Mouse (Mus musculus) forebrain, embryonic 11.5 days (tissue): ENCODE results near the gene Pan3. TPM values are rescaled to one million over a fixed set of nuclear protein-coding genes. Genes with fewer than 3 reads are reported as not detected.

ENCODE experiments used
- ATAC-seq: fragments of 200-750 bp; cut with Nextera tagmentation; replicated peaks from 2 replicates; pipeline ENCODE4 v1.8.0; 2017; ENCODE audit warnings: moderate TSS enrichment; ENCODE audit not compliant: low FRiP score
- DNase-seq: peaks from one replicate; pipeline ENCODE4 v3.0.0-alpha.2; 2017; ENCODE audit warnings: low spot score
- H3K27ac ChIP-seq: fragments of 300-500 bp; sonication (generic); 2 replicates; pipeline ENCODE4 v1.5.1; 2014; ENCODE audit warnings: low read depth, low read length
- H3K27me3 ChIP-seq: fragments of 300-500 bp; sonication (generic); 2 replicates; pipeline ENCODE4 v1.6.1; 2014; ENCODE audit warnings: mild to moderate bottlenecking, low read length, mixed read lengths; ENCODE audit not compliant: control insufficient read depth, insufficient read depth
- H3K36me3 ChIP-seq: fragments of 300-500 bp; sonication (generic); 2 replicates; pipeline ENCODE4 v1.6.1; 2014; ENCODE audit warnings: mild to moderate bottlenecking, low read length, moderate library complexity, mixed read lengths; ENCODE audit not compliant: control insufficient read depth, insufficient read depth
- H3K4me1 ChIP-seq: fragments of 300-500 bp; sonication (generic); replicated peaks from 2 replicates; pipeline ENCODE4 v1.6.1; 2014; ENCODE audit warnings: low read length, mixed read lengths; ENCODE audit not compliant: control insufficient read depth, insufficient read depth
- H3K4me2 ChIP-seq: fragments of 300-500 bp; sonication (generic); 2 replicates; pipeline ENCODE4 v1.6.1; 2014; ENCODE audit warnings: low read depth, mild to moderate bottlenecking, low read length, moderate library complexity, mixed read lengths; ENCODE audit not compliant: severe bottlenecking
- H3K4me3 ChIP-seq: fragments of 300-500 bp; sonication (generic); 2 replicates; pipeline ENCODE4 v1.5.1; 2014; ENCODE audit warnings: low read depth, low read length
- H3K9ac ChIP-seq: fragments of 300-500 bp; sonication (generic); 2 replicates; pipeline ENCODE4 v1.6.1; 2014; ENCODE audit warnings: low read length
- H3K9me3 ChIP-seq: fragments of 300-500 bp; sonication (generic); 2 replicates; pipeline ENCODE4 v1.6.1; 2016; ENCODE audit warnings: low read length, mixed read lengths; ENCODE audit not compliant: control insufficient read depth
- WGBS: fragments of 180-500 bp; shearing (Covaris S2); extraction: QIAGEN DNeasy Blood & Tissue Kit; methylation state at CpG from one replicate; pipeline ENCODE4 v1.1.7; 2014; 5-methylcytosine and 5-hydroxymethylcytosine counted together
- polyA plus RNA-seq: library from polyadenylated mRNA; unstranded; fragments of >200 nt; fragmentation: Nextera tagmentation; extraction: Ambion mirVana; gene quantifications from 2 replicates; pipeline ENCODE4 v1.2.1, GENCODE M21; 2014

The Pan3 gene
- polyA plus RNA-seq, 1 experiment from 2014 or later = 59.3 TPM

DNA sequence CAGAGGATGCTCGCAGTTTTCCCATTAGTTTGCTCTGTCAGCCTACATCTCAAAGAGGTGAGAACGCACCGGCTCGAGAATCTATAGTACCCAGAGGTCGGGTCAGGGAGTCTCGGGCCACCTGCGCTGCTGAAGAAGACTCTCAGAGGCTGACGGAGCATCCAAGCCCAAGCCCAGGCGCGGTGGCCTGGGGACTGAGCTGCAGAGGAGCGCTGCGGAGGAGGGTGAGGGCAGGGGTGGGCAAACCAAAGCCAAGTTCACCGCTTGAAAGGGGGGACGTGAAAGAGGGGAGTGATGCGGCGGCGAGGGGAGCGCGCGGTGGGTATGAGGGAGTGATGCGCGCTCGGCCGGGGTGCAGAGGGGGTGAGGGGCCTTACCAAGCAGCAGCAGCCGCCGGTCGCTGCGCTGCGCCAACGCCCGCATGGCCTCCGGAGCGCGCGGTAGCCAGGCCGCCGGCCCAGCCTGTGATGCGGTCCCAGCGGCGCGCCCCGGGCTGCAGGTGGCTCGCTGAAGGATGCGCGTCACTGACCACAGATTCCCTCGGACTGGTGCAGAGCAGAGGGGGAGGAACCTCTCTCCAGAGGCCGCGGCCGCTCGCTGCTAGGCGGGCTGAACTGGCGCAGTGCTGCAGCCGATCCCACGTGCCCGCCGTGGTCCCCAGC is 30.0 kb upstream of the Pan3 start, which contains the start of gene Flt3:
Gene Flt3 (minus strand): TSS at position 647 of the 662 bp plus-strand sequence.
- under 1% methylated on average over 56 of the region's 56 CpGs for WGBS
- DNase-seq (peak; percentile 70), ATAC-seq (peak; percentile 71; the same call in 1 of the 2 replicates)
- Histone ChIP-seq H3K9ac (no peak within 1 kb of the TSS), H3K4me1 (no peaks in the 10 kb centered on the region), H3K4me2 (peak within 1 kb of the TSS; percentile 70), H3K9me3 (no peaks in the 10 kb centered on the region), H3K27ac (no peak within 1 kb of the TSS), H3K4me3 (peak within 1 kb of the TSS; percentile 37), H3K36me3 (no peaks in the 10 kb centered on the region), H3K27me3 (peaks cover 39% of the 10 kb centered on the region)

DNA sequence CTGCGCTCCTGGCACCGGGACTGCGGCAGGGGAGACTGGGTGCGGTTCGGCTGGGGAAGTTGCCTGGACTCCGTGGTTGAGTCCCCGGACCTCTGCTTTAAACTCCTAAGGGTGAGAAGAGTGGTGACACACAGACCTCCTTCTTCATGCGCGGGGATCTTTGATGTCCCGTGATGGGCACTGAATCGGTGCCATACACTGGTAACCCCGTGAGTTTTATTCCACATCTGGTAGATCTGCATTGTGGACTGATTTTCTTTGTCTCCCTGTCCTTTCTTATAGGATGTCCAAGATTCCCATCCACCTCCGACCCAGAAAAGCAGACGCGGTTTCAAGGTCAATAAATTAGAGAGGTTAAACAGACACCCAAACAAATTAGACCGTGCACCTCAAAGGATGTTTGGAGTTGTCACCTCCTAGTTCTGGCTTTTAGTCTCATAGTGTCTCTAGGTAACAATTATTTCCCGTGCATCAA is 29.4 kb upstream of the Pan3 start:
- no peak overlapping the region for H3K9ac ChIP-seq
- 0 out of 2 replicates have a peak, but pooled peaks have one; percentile 7 for ATAC-seq
- no peak overlapping the region for H3K27ac ChIP-seq
- WGBS = 3% methylated on average over 17 of the region's 17 CpGs
- H3K9me3 ChIP-seq = no peaks in the 10 kb centered on the region
- H3K4me3 ChIP-seq = peak overlapping the region; percentile 37
- no peaks in the 10 kb centered on the region for H3K36me3 ChIP-seq
- no peak for DNase-seq
- H3K27me3 ChIP-seq = peaks cover 39% of the 10 kb centered on the region
- no peaks in the 10 kb centered on the region for H3K4me1 ChIP-seq
- H3K4me2 ChIP-seq = peak overlapping the region; percentile 70

DNA sequence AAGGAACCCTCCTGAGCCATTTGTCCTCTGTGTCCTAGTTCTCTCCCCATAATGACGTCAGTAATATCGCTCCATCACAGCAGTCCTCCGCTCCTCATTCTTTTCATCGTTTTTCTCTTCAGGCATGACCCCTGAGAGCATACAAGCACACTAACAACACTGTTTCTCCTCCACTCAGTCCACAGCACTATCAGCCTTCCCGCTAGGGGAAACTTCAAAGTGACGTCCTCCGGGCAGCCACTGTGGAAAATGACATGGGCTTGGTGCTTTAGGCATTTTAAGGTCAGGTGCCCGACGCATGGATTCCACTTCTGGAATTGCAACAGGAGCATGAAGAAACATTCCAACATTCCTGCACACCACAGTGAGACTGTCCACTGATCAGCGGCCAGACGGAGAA is 28.9 kb upstream of the Pan3 start:
- Histone ChIP-seq H3K4me1 (no peaks in the 10 kb centered on the region), H3K9me3 (no peaks in the 10 kb centered on the region), H3K27ac (no peak overlapping the region), H3K36me3 (no peaks in the 10 kb centered on the region), H3K27me3 (peaks cover 39% of the 10 kb centered on the region), H3K4me3 (no peak overlapping the region), H3K9ac (no peak overlapping the region), H3K4me2 (no peak overlapping the region)
- DNase-seq (no peak), ATAC-seq (no peak)
- 33% methylated on average over 11 of the region's 11 CpGs for WGBS

DNA sequence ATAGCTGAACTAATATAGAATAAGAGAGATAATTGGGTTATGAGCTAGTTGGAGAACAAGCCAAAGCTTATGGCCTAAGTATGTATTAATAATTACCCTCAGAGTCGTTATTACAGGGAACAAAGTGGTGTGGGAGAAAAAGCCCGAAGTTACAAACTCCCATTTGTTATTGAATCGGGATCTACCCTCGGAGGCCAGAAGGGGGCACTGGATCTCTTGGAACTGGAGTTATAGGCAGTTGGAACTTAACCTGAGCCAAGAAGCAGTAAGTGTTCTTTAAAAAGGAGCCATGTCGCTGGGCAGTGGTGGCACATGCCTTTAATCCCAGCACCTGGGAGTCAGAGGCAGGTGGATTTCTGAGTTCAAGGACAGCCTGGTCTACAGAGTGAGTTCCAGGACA is 27.5 kb upstream of the Pan3 start:
- H3K4me1 ChIP-seq = no peaks in the 10 kb centered on the region
- WGBS = 31% methylated on average over 5 of the region's 5 CpGs
- no peak overlapping the region for H3K9ac ChIP-seq
- no peak overlapping the region for H3K4me3 ChIP-seq
- H3K27ac ChIP-seq = no peak overlapping the region
- H3K27me3 ChIP-seq = peaks cover 39% of the 10 kb centered on the region
- no peaks in the 10 kb centered on the region for H3K9me3 ChIP-seq
- DNase-seq (peak; percentile 64), ATAC-seq (no peak)
- H3K36me3 ChIP-seq = no peaks in the 10 kb centered on the region
- no peak overlapping the region for H3K4me2 ChIP-seq

DNA sequence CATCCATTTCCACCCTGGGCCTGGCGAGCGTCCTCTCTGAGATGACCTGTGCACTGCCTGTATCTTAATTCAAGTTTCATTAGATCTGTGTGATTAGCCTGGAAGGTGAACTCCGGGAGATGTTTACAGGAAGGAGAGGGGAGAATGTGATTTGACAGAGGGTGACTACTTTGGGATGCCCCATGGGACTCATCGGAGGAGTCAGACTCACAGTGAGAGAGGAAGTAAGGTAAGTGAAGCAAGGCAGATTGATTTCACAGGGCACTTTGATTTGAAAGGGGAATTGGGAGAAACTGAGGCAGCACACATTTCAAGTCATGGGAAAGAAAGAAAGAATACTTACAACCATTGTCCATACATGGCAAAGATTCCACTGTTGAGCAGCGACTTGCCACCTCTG is 23.8 kb upstream of the Pan3 start:
- 81% methylated on average over 5 of the region's 5 CpGs for WGBS

DNA sequence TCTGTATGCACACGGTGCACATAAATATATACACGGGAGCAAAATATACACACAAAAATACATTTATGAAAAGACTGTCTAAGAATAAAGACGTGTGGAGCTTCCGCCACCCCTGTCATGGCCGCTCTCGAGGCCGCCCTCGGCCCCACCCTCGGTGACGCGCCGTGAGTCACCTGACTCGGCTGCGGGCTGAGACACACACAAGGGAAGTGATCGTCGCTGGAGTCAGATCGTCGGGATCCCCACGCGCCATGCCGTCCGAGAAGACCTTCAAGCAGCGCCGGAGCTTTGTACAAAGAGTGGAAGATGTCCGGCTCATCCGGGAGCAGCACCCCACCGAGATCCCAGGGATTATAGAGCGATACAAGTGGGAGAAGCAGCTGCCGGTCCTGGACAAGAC is 21.2 kb upstream of the Pan3 start:
- no peak overlapping the region for H3K27ac ChIP-seq
- no peak overlapping the region for H3K4me2 ChIP-seq
- no peaks in the 10 kb centered on the region for H3K36me3 ChIP-seq
- H3K4me3 ChIP-seq = no peak overlapping the region
- DNase-seq (no peak), ATAC-seq (no peak)
- H3K4me1 ChIP-seq = no peaks in the 10 kb centered on the region
- no peaks in the 10 kb centered on the region for H3K27me3 ChIP-seq
- H3K9ac ChIP-seq = no peak overlapping the region
- H3K9me3 ChIP-seq = no peaks in the 10 kb centered on the region
- WGBS = 62% methylated on average over 29 of the region's 29 CpGs

More for the DNA sequence above, 23.8 kb upstream of the Pan3 start:
- no peak overlapping the region for H3K27ac ChIP-seq
- ATAC-seq (no peak), DNase-seq (no peak)
- H3K36me3 ChIP-seq = no peaks in the 10 kb centered on the region
- no peak overlapping the region for H3K9ac ChIP-seq
- H3K27me3 ChIP-seq = peaks cover 8% of the 10 kb centered on the region
- no peaks in the 10 kb centered on the region for H3K4me1 ChIP-seq
- H3K4me3 ChIP-seq = no peak overlapping the region
- H3K9me3 ChIP-seq = no peaks in the 10 kb centered on the region
- no peak overlapping the region for H3K4me2 ChIP-seq

DNA sequence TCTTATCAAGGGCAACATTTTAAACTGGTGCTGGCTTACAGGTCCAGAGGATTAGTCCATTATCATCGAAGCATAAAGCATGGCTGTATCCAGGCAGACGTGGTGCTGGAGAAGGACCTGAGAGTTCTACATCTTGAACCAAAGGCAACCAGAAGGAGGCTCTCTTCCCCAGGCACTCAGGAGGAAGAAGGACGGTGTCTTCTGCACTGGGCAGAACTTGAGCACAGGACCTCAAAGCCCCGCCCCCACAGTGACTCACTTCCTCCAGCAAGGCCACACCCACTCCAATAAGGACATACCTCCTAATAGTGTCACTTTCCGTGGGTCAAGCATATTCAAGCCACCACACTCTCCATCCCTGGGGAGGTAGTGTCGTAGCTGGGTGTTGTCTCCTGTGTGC is 19.4 kb upstream of the Pan3 start:
- H3K4me1 ChIP-seq = no peaks in the 10 kb centered on the region
- H3K36me3 ChIP-seq = no peaks in the 10 kb centered on the region
- ATAC-seq (no peak), DNase-seq (no peak)
- H3K9ac ChIP-seq = no peak overlapping the region
- no peaks in the 10 kb centered on the region for H3K27me3 ChIP-seq
- 80% methylated on average over 6 of the region's 6 CpGs for WGBS
- no peak overlapping the region for H3K27ac ChIP-seq
- H3K9me3 ChIP-seq = no peaks in the 10 kb centered on the region
- no peak overlapping the region for H3K4me2 ChIP-seq
- H3K4me3 ChIP-seq = no peak overlapping the region

DNA sequence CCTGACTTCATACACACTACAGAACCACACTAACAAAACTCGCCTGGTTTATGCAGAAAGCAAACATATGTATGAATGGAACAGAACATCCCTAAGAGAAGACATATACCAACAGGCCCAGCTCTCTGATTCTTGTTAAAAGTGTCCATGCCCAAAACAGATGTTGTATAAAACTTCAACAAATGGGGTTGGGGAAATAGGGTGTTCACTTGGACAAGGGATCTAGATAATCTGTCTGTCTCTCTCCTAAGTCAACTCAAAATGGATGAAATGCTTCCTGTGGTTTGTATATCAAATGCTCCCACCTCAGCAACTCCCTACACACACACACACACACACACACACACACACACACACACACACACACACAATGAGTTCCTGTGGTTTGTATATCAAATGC is 12.0 kb upstream of the Pan3 start:
- Histone ChIP-seq H3K4me1 (no peaks in the 10 kb centered on the region), H3K27me3 (no peaks in the 10 kb centered on the region), H3K9me3 (no peaks in the 10 kb centered on the region), H3K27ac (no peak overlapping the region), H3K9ac (no peak overlapping the region), H3K4me2 (no peak overlapping the region), H3K36me3 (no peaks in the 10 kb centered on the region), H3K4me3 (no peak overlapping the region)
- DNase-seq = no peak
- 82% methylated on average over 1 of the region's 1 CpGs for WGBS
- ATAC-seq = no peak
